Mouse (Mus musculus): ENCODE data around the gene Rab21. TPM values are rescaled to one million over a fixed set of nuclear protein-coding genes. Genes with fewer than 3 reads are reported as not detected.

Gene Rab21
- polyA plus RNA-seq, 1 experiment from 2014 or later = 15.0 TPM

DNA sequence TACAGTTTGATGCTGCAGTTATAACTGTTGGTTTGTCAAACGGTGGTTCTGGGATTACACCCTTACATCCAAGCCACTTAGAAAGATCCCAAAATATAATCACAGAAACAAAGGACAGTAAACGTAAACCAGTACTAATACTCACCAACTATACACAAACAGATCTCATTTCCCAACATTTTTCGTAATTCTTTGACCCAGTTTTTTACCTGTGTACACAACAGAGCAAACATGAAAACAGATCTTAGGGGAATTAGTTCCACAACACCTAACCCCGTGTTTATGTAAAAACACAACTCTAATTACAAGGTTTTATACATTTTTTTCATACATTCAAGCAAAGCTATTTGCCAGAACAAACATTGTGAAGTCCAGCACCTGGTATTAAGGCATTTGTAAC lies 16.7 kb downstream of the Rab21 start:
- Histone ChIP-seq H3K4me1 (no peaks in the 10 kb centered on the region), H3K9me3 (no peaks in the 10 kb centered on the region), H3K9ac (no peak overlapping the region), H3K4me2 (replicated peaks) (no peak overlapping the region), H3K4me3 (no peak overlapping the region), H3K27ac (no peak overlapping the region), H3K36me3 (peaks cover 45% of the 10 kb centered on the region), H3K27me3 (replicated peaks) (no peaks in the 10 kb centered on the region)
- no peak for ATAC-seq (ENCODE audit: low FRiP score, low read depth)
- WGBS = 90% methylated on average over 4 of the region's 4 CpGs

DNA sequence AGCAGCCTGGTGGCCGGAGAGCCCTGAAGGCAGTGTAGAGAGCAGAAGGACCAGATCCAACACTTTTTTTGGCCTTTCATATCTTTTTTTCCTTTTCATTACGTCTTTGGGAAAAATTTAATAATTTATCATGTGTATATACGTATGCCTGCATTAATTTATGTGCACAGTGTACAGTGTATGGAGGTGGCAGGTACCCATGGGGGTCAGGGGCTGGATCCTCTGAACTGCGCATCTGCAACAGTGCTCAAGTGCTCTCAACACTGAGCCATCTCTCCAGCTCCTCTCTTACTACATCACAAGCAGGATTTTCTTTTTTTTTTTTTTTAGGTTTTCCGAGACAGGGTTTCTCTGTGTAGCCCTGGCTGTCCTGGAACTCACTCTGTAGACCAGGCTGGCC lies 17.8 kb downstream of the Rab21 start:
- H3K4me2 ChIP-seq (replicated peaks) = no peak overlapping the region
- no peak for ATAC-seq (ENCODE audit: low FRiP score, low read depth)
- H3K27me3 ChIP-seq (replicated peaks) = no peaks in the 10 kb centered on the region
- 90% methylated on average over 5 of the region's 5 CpGs for WGBS
- no peaks in the 10 kb centered on the region for H3K9me3 ChIP-seq
- no peak overlapping the region for H3K4me3 ChIP-seq
- H3K9ac ChIP-seq = no peak overlapping the region
- no peak overlapping the region for H3K27ac ChIP-seq
- peaks cover 54% of the 10 kb centered on the region for H3K36me3 ChIP-seq
- no peaks in the 10 kb centered on the region for H3K4me1 ChIP-seq

DNA sequence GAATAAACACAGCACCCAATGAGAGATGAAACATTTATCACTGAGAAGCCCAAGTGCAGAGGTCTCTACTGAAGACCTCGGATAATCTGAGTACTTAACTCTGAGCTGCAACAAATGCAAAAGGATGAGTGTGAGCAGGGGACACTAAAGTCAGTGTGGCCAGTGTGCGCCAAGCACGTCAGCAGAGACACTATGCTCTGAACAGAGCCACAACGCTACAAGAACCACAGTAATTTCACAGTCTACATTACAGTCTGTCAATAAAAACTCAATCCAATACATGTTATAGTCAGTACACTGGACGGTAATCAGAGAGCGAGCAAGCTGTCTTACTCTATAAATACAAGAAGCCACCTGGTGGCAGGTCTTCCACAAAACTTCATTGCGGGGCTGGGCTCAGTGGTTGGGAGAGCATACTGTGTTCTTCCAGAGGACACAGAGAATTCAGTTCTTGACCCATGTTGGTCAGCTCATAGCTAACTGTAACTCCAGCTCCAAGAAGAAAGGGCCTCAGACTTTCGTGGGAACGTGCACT lies 18.9 kb downstream of the Rab21 start:
- Histone ChIP-seq H3K4me1 (no peaks in the 10 kb centered on the region), H3K4me2 (replicated peaks) (no peak overlapping the region), H3K4me3 (no peak overlapping the region), H3K27me3 (replicated peaks) (no peaks in the 10 kb centered on the region), H3K36me3 (peaks cover 62% of the 10 kb centered on the region), H3K9ac (no peak overlapping the region), H3K27ac (no peak overlapping the region), H3K9me3 (no peaks in the 10 kb centered on the region)
- 91% methylated on average over 9 of the region's 9 CpGs for WGBS
- ATAC-seq (ENCODE audit: low FRiP score, low read depth) = no peak

DNA sequence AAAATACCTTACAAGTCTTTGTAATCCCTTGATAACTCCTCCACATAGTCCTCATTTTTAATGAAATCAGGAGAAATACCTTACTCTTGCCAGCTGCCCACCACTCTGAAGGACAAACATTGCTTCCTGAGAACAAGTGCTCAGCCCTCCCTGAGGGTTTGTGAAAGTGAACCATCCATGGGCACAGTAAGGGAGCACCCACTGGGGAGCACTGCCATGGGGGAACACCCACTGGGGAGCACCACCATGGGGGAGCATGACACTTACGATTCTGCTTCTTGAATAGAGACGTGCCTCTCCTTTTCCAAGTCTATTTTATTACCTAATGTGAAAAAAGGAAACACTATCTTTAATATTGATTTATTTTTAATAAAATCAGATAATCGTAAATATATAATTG lies 20.2 kb downstream of the Rab21 start:
- peaks cover 58% of the 10 kb centered on the region for H3K36me3 ChIP-seq
- H3K27me3 ChIP-seq (replicated peaks) = no peaks in the 10 kb centered on the region
- H3K27ac ChIP-seq = no peak overlapping the region
- H3K4me1 ChIP-seq = no peaks in the 10 kb centered on the region
- H3K9me3 ChIP-seq = no peaks in the 10 kb centered on the region
- no peak overlapping the region for H3K4me3 ChIP-seq
- H3K9ac ChIP-seq = no peak overlapping the region
- ATAC-seq (ENCODE audit: low FRiP score, low read depth) = no peak
- H3K4me2 ChIP-seq (replicated peaks) = no peak overlapping the region
- whole genome bisulfite sequencing = 95% methylated on average over 3 of the region's 3 CpGs

DNA sequence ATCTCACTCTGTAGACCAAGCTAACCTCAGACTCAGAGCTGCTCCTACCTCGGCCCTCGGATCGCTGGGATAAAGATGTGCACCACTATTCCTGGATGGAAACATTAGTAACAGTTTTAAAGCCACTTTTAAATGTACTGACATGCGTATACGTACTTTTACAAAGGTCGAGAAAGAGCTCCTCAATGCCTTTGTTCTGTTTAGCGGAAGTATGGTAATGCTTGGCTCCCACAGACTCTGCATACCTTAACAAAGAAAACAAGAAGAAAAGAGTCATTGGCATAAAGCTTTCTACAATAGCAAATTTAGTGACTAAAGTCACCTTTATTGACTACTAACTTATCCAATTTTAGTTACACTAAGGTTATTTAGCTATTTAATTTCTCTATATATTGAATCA lies 20.7 kb downstream of the Rab21 start:
- H3K4me1 ChIP-seq = no peaks in the 10 kb centered on the region
- no peaks in the 10 kb centered on the region for H3K9me3 ChIP-seq
- H3K4me3 ChIP-seq = no peak overlapping the region
- no peak overlapping the region for H3K9ac ChIP-seq
- H3K36me3 ChIP-seq = peaks cover 54% of the 10 kb centered on the region
- WGBS = 82% methylated on average over 7 of the region's 7 CpGs
- no peak overlapping the region for H3K4me2 ChIP-seq (replicated peaks)
- no peak overlapping the region for H3K27ac ChIP-seq
- H3K27me3 ChIP-seq (replicated peaks) = no peaks in the 10 kb centered on the region
- no peak for ATAC-seq (ENCODE audit: low FRiP score, low read depth)

DNA sequence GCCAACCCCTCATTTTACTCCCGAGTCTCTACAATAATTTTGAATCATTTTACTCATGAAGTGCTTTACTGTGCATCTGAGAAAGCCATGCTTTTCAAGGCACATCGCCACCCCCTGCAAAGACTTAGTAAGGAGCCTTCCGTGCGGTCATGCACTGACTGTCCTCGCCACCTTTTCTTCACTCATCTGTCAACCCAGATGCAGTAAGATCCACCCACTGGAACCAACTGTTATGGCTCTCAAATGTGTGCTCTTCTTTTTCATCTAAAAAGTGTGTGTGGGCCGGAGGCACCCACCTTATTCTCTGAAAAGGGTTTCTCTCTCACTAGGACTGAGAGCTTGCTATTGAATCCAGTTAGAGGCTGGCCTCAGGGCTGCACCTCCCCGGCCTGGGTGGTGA lies 21.4 kb downstream of the Rab21 start:
- Histone ChIP-seq H3K9me3 (no peaks in the 10 kb centered on the region), H3K4me1 (no peaks in the 10 kb centered on the region), H3K9ac (no peak overlapping the region), H3K4me3 (no peak overlapping the region), H3K36me3 (peaks cover 52% of the 10 kb centered on the region), H3K4me2 (replicated peaks) (no peak overlapping the region), H3K27me3 (replicated peaks) (no peaks in the 10 kb centered on the region), H3K27ac (no peak overlapping the region)
- no peak for ATAC-seq (ENCODE audit: low FRiP score, low read depth)
- WGBS = 95% methylated on average over 7 of the region's 7 CpGs

DNA sequence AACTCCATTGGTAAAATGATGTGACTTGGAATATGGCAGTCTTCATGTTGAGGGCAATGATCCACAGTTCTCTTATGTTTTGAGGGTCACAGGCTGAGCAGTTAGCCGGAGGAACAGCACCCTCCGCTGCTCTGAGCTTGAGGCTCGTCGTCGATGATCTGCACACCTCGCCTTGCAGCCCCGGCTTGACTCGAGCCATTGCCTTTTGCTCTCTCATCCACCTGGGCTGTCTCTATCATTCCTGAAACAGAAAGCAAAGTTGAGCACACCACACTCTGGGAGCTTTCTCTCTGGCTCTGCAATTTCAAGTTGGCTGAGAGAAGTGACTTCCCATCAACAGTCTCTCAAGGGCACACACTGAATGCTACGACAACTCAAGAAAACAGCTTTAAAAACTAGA lies 24.7 kb downstream of the Rab21 start:
- H3K36me3 ChIP-seq = peaks cover 61% of the 10 kb centered on the region
- no peak overlapping the region for H3K4me3 ChIP-seq
- no peak overlapping the region for H3K4me2 ChIP-seq (replicated peaks)
- H3K27me3 ChIP-seq (replicated peaks) = no peaks in the 10 kb centered on the region
- H3K27ac ChIP-seq = no peak overlapping the region
- 94% methylated on average over 9 of the region's 9 CpGs for WGBS
- no peaks in the 10 kb centered on the region for H3K9me3 ChIP-seq
- ATAC-seq (ENCODE audit: low FRiP score, low read depth) = no peak
- H3K4me1 ChIP-seq = no peaks in the 10 kb centered on the region
- no peak overlapping the region for H3K9ac ChIP-seq

DNA sequence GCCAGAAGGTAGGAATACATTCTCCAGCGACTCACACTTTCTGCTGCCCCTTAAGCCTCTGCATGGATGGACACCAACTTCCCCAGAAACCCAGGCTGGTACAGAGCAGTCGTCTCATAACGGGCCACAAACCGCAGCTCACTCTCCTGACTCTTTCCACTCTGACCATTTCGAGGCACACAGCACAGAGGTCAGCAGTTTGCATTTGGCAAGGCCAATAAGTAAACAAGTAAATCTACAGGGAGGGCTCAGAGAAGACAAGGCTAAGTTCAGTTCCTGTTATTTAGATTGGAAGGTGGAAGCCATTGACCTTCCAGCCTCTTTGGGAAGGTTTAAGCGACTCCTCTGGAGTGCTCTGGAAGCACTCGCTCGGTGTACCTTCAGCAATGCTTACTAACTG lies 26.5 kb downstream of the Rab21 start:
- H3K4me1 ChIP-seq = no peaks in the 10 kb centered on the region
- no peak overlapping the region for H3K9ac ChIP-seq
- no peak overlapping the region for H3K4me2 ChIP-seq (replicated peaks)
- no peaks in the 10 kb centered on the region for H3K9me3 ChIP-seq
- H3K27me3 ChIP-seq (replicated peaks) = no peaks in the 10 kb centered on the region
- 92% methylated on average over 8 of the region's 8 CpGs for WGBS
- H3K4me3 ChIP-seq = no peak overlapping the region
- H3K36me3 ChIP-seq = peaks cover 49% of the 10 kb centered on the region
- no peak overlapping the region for H3K27ac ChIP-seq
- no peak for ATAC-seq (ENCODE audit: low FRiP score, low read depth)

DNA sequence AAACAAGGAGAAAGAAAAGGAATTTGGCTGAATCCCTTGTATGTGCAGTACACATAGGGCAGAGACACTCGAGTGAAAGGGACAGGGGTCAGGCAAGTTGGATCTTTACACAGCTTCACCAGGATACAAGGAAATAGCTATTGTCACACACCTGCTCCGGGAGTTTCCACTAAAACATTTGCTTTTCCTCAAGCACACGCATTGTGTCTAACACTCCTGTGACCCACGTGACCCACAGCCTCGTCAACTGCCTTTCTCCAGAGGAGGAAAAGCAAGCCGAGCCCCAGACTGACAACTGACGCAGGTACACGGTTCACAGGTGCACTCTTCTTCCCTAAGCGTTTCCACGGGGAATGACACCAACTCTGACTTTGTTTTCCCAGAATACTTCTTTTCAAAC lies 31.2 kb downstream of the Rab21 start:
- no peaks in the 10 kb centered on the region for H3K9me3 ChIP-seq
- H3K27ac ChIP-seq = no peak overlapping the region
- no peaks in the 10 kb centered on the region for H3K4me1 ChIP-seq
- H3K4me2 ChIP-seq (replicated peaks) = no peak overlapping the region
- H3K9ac ChIP-seq = no peak overlapping the region
- 84% methylated on average over 10 of the region's 10 CpGs for WGBS
- no peak overlapping the region for H3K4me3 ChIP-seq
- H3K36me3 ChIP-seq = peaks cover 19% of the 10 kb centered on the region
- H3K27me3 ChIP-seq (replicated peaks) = no peaks in the 10 kb centered on the region
- ATAC-seq (ENCODE audit: low FRiP score, low read depth) = no peak

DNA sequence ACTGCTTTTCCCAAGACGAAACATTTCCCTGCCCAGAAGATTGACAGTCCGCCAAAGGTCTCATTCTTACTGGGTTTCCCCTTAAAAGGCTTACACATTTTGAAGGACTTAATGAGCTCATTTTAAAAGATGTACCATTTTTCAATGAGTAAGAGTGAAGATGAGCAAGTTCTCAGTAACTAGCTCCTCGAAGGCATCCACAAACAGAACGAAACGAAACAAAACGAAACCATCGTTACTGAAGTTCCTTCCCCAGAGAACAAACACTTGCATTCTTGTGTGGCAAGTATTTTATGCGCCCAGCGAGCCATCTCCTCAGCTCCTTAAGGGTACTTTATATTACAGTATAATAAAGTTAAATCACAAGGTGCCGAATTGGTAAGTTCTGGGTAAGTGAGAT lies 34.0 kb downstream of the Rab21 start:
- Histone ChIP-seq H3K9me3 (no peaks in the 10 kb centered on the region), H3K4me3 (no peak overlapping the region), H3K27ac (no peak overlapping the region), H3K27me3 (replicated peaks) (no peaks in the 10 kb centered on the region), H3K4me2 (replicated peaks) (no peak overlapping the region), H3K9ac (no peak overlapping the region), H3K36me3 (peaks cover 2% of the 10 kb centered on the region), H3K4me1 (no peaks in the 10 kb centered on the region)
- WGBS = 93% methylated on average over 10 of the region's 10 CpGs
- ATAC-seq (ENCODE audit: low FRiP score, low read depth) = no peak

DNA sequence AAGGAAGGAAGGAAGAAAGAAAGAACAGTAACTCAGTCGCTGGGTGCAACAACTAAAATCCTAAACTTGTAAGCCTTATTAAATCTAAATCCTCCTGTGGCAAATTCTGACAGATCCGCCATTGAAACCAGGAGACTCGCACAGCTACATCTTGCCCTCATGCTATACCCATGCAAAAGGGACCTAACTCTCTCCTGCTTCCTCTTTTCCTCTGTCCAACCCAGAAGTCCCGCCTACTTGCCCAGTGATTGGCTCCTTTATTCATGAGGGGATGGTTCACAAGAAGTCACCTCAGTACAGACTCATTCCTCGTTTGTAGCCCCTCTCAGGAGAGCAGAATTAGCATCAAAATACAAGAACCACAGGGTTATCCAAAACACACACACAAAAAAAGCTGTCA lies 43.7 kb downstream of the Rab21 start:
- ATAC-seq (ENCODE audit: low FRiP score, low read depth) = no peak
- no peak overlapping the region for H3K27ac ChIP-seq
- no peak overlapping the region for H3K4me2 ChIP-seq (replicated peaks)
- no peaks in the 10 kb centered on the region for H3K36me3 ChIP-seq
- no peaks in the 10 kb centered on the region for H3K9me3 ChIP-seq
- no peaks in the 10 kb centered on the region for H3K27me3 ChIP-seq (replicated peaks)
- H3K4me3 ChIP-seq = no peak overlapping the region
- H3K4me1 ChIP-seq = no peaks in the 10 kb centered on the region
- WGBS = 61% methylated on average over 5 of the region's 5 CpGs
- H3K9ac ChIP-seq = no peak overlapping the region

DNA sequence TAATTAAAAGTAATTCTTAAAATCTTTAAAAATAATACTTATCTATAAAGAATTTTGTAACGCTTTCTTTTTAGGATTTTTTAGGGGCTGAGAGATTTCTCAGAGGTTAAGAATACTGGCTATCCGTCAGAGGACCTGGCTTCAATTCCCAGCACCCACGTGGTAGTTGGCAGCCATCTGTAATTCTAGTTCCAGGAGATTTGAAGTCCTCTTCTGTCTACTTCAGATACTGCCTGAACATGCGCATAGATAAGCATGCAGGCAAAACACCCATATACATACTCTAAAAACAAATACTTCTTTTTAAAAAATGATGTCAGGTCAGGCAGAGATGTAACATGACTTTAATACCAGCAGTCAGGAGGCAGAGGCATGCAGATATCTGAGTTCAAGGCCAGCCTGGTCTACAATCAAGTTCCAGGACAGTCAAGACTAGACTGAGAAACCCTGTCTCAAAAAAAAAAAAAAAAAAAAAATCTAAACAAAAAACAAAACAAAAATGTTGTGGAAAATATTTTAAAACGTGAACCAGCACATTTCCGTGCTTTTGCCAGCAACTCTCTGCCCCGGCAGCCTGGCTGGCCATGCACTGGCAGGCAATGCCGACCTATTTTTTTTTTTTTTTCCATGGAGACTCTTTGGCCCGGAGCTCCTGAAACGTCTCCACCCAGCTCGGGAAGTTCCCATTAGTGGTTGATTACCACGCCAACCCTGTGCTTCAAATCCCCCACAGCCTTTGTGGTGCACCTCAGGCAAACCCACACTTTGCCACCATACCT lies 44.6 kb downstream of the Rab21 start:
- Histone ChIP-seq H3K27me3 (replicated peaks) (no peaks in the 10 kb centered on the region), H3K4me2 (replicated peaks) (no peak overlapping the region), H3K27ac (no peak overlapping the region), H3K9me3 (no peaks in the 10 kb centered on the region), H3K4me1 (no peaks in the 10 kb centered on the region), H3K36me3 (no peaks in the 10 kb centered on the region), H3K9ac (no peak overlapping the region), H3K4me3 (no peak overlapping the region)
- no peak for ATAC-seq (ENCODE audit: low FRiP score, low read depth)
- WGBS = 87% methylated on average over 12 of the region's 12 CpGs

DNA sequence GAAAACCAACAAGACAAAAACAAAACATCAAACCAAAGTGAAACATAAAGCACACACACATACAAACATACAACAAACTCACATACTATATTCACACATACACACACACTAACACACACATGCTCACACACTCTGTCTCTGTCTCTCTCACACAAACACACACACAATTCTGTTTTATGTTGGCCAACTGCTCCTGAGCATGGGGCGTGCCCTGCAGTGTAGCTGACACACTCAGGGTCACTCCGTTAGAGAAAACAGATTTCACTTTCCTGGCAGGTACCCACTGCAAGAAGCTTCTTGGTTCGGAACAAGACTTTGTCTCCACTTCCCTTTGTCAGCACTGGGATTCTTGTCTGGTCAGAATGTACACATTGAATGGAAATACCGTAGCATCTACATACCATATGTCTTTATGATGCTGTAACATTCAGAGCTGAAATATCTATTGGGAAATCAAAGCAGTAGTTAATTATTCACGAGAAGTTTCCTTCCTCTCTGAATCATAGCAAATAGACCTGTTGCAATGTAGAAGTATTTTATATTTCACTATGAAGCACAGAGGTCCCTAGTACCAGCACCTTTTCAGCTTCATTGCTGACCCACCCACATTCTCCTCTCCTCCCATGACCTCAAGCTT lies 52.4 kb downstream of the Rab21 start:
- WGBS = 79% methylated on average over 5 of the region's 5 CpGs
- no peaks in the 10 kb centered on the region for H3K27me3 ChIP-seq (replicated peaks)
- no peak overlapping the region for H3K4me2 ChIP-seq (replicated peaks)
- H3K4me3 ChIP-seq = no peak overlapping the region
- H3K36me3 ChIP-seq = no peaks in the 10 kb centered on the region
- H3K4me1 ChIP-seq = no peaks in the 10 kb centered on the region
- H3K9me3 ChIP-seq = peaks cover 6% of the 10 kb centered on the region; the same call in 1 of the 2 replicates
- H3K9ac ChIP-seq = no peak overlapping the region
- no peak overlapping the region for H3K27ac ChIP-seq
- ATAC-seq (ENCODE audit: low FRiP score, low read depth) = no peak

All from neural tube, embryonic 12.5 days (tissue).